Mouse (Mus musculus) urinary bladder, adult 18-20 months (tissue): ENCODE data around the gene Trim39.

Source experiments
- DNase-seq, 2 experiments: peaks; one replicate each; pipeline ENCODE4 v3.0.0; 2022; ENCODE audit warnings: low spot score in 2 of 2, mixed read lengths in 2 of 2

The Trim39 gene

GRCm38 (mm10) chr17:36271586-36272256, at the start of gene Trim39:
Gene Trim39, minus strand, starts transcription at chr17:36272247.
- peak; percentile 69 to 94 for DNase-seq

DNA sequence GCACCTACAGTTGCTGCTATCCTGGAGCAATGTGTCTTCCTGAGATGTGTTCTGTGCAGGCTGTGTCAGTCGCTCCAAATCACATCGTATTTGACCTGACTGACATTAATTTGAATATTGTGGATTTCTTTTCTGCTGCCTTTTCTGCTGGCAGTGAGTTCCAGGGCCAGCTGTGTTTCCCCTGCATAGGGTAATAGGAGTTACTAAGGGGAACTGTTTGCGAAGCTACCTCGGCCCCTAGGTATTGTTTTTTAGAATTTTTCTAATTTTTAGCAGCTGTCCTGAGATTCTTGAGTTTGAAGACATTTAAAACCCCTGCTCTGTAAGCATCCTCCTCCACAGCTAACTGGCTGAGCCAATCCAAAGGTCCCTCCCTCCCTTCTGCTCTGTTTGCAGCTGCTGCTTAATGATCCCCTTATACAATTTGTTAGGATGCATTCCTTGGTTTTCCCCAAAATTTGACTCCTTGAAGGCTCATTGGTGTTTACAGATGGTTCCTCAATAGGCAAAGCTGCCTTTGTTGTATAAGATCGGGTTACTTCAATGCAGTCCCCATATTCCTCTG, 43.7 kb upstream of the Trim39 start:
- DNase-seq: no peak

DNA sequence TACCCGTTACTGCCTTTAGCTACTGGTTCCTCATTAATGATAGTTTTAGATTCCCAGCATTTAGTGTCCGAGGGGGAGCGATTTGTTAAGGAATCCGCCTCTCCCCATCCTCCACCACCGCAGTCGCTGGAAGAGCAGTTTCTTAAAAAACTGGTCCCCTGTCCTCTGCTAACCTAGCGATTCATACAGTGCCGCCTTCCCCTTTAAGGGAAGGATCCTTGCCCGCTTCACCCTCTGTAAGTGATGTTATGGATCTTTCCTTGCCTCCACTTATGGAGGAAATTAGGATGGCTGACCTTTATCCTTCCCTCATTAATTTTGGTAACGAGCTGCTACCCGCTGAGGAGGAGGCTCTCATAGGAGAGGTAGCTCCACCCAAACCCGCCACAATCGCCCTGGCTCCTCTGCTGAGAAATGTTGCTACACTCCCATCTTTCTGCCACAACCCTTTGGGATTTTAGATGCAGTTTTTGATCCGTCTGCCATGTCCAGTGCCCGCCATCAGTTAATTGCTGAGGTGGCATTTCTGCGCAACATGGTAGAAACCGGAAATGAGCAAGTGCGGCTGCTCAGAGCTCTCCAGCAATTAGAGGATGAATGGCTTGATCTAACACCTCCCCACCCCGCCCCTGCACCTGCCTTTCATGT, 43.1 kb upstream of the Trim39 start:
- peak; percentile 6 to 35 for DNase-seq

DNA sequence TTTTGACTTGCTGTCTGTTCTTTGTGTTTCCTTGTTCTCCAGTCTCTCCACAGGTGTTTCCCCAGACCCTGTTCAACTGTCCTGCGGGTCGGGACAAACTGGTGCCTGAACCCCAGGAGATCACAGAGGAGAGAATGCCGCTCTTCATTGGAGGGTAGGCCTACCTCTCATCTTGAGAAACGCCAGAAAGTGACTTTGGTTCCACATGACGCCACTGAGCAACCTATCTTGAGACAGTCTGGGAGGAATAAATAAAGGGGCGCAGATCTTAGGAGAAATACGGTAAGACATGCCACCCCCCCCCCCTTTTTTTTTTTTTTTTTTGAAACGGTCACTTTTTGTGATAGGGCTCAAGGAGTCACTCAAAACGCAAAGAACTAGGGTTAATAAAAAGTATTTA, 42.5 kb upstream of the Trim39 start:
- DNase-seq: peak in 1 of 2 experiments; percentile 3

DNA sequence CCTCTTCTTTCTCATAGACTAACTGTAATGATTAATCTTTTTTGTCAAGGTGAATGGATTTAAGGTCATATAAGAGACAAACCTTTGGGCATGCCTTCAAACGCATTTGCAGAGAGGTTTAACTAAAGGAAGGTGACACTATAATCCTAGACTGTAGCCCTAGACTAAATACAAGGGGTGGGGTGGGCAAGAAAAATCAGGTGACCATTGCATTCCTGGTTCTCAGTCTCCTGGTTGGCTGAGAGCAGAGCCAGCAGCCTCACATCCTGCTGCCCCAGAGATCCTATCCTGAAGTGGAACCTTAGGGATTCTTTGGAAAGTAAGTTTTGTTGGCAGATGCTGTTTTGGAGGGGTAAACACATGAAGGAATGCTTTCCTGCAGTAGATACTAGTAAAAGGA, 37.2 kb upstream of the Trim39 start:
- DNase-seq: no peak

- peak in 1 of 2 experiments; percentile 20 for DNase-seq
Measured at GRCm38 (mm10) chr17:36308855-36309254, 36.8 kb upstream of the Trim39 start.

DNA sequence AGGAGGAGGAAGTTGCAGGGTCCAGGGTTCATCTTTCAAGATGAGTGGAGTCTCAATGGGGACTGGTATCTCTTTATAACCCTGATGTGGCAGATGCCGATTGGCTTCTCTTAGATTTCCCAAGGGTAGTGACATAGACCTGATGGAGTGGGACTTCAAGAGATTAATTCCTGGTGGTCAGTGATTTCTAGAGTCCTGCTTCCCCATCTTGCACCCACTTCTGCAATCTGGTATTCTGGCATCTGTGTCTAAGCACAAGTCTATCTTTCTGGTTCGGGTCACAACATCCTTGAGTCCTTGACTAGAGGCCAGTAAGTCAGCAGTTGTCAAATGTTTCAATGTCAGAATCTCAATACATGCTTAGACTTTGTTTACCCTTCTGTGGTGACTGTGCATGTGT, 14.3 kb upstream of the Trim39 start, which contains the start of gene H2-M10.2:
Gene H2-M10.2, minus strand, starts transcription at position 101 of the 400 bp plus-strand sequence.
- DNase-seq: no peak

- no peak for DNase-seq
Measured at GRCm38 (mm10) chr17:36281521-36282245, 9.6 kb upstream of the Trim39 start.

GRCm38 (mm10) chr17:36274776-36275175, 2.7 kb upstream of the Trim39 start:
- no peak for DNase-seq

DNA sequence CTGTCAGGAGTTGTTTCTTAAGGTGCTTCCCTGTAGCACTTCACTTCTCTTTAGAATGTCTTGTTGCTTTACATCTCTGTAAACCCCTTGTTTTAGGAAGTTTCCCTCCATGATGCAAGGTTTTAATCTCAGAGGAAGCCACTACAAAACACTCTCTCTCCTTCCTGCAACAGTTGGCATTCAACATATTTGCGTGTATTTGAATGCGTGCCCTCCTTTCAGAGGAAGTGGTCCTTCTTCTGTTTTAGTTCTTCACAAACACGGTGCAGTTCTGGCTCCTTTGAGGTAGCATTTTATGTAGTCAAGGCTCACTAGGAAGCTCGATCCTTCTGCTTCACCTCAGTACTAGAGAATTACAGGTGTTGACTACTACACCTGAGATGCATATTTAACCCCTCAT, 1.7 kb upstream of the Trim39 start:
- no peak for DNase-seq

DNA sequence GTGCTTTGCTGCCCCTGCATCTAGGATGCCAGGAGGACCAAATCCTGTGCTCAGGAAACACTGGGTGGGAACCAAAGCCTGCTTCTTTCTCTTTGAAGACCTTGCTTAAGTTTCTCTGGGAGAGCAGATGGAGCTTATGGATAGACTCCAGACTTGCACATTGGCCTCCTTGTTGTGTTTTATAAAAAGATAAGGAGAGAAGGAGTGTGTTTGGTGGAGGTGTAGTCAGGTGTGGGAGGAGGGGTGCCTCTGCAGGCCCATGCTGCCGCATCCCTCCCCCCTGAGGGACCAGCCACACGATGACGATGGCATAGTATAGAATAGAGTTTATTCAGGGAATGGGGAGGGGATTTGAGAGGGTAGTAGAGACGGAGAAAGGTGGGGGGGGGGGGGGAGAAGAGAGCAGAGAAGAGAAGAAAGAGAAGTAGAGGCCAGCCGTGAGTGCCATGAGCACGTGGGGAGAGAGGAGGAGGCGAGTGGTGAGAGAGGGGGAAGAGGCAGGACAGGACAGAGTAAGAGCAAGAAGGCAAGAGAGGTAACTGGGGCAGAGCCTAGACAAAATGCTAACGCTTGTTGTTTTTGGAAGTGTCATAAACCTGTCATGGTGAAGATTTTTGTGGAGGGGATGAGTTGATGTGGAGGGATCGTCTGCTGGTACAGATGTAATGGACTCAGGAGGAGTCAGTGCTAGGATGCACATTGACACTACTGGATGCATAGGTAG, 758 bp upstream of the Trim39 start:
- no peak for DNase-seq

GRCm38 (mm10) chr17:36270956-36271585, 976 bp downstream of the Trim39 start:
- DNase-seq: peak; percentile 79 to 96

- DNase-seq: no peak
Measured at GRCm38 (mm10) chr17:36265834-36266233, 6.2 kb downstream of the Trim39 start.

DNA sequence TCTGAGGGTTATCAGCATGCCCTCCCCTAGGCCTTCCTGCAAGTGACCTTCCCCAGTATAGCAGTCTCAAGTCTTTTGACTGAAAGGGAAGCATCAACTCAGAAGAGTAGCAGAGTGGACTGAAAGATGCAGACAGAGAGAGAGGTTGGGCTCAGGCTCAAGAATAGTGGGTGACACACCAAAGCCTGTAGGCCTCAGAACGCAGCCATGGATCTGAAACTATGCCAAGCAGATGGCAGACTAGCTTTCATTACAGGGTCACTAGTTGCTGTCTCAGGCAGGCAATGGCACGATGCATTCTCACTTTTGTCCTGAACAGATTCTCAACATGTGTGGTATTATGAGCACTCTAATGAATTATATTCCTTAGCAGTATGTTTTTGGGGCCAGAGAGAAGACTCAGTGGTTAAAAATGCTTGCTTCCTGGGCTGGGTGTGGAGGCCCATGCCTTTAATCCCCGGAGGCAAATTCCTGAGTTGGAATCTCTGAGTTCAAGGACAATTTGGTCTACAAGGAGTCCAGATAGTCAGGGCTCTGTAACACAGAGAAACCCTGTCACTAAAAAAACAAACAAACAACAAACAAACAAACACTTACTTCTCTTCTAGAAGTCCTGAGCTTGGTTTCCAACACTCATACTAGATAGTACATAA, 7.6 kb downstream of the Trim39 start:
- DNase-seq: no peak

DNA sequence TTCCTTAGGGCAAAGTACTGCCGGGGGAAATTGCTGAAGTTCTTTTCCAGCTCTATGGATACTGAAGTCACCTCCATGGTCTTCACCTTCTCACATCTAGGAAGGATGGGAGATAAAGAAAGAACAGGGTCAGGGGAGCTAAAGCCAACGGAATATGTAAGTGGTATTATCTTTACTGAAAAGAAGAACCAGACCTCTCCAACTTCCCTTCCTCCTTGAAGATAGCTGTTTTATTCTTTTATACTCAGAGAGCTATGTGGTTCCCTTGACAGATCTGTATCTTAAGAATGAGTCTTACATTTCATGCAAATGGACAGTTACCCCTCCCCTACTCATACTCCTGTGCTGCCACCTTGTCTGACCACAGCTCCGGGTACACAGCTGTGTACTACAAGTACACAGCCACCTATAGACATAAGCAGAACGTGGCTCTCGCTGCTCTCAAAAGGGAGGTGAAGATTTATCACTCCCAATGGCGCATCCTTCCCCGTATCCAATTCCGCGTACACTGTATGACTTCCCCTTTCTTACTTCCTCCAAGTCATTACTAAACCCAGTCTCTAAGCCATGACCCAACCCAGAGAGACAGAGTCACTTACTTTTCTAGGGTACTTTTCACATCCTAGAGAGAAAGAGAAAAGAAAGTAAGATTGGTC, 10.4 kb downstream of the Trim39 start:
- no peak for DNase-seq

- DNase-seq: no peak
Measured at GRCm38 (mm10) chr17:36257969-36258368, 14.1 kb downstream of the Trim39 start, which contains the start of gene Rpp21. Gene Rpp21, minus strand, starts transcription at chr17:36258069.

DNA sequence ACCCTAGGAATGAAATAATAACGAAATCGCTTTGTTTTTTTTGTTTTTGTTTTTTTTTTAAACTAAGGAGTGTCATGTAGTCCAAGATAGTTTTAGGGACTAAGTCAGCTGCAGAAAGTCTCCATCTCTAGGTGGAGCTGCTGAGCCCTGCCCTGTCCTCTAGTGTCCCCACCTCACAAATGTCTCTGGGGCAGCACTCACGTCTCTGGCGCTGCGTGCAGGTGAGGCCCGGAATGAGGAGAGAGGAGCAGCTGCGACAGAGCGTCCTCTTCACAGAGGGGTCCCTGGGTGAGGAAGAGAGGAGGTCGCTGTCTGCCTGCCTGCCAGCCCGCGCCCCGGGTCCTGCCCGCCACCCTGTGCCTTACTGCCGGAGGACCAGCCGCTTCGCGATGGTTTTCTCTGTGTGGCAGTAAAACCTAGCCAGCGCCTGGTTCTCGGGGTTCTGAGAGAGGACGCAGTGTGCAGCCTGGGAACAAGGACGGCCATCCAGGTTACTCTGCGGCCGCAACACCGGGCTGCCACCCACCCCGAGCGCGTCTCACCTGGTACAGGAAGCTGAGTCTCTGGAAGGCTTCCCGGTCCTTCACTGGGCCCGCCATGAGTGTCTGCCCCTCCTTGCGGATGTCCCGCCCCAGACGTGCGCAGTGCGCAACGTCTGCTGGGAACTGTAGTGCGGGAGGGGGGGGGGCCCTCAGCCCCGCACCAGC, 14.7 kb downstream of the Trim39 start:
- peak; percentile 69 to 82 for DNase-seq

GRCm38 (mm10) chr17:36253087-36253600, 18.9 kb downstream of the Trim39 start:
- DNase-seq: no peak

- DNase-seq: peak in 1 of 2 experiments; percentile 42
Measured at GRCm38 (mm10) chr17:36252250-36252876, 19.7 kb downstream of the Trim39 start.
